Mouse (Mus musculus): ENCODE measurements around the gene 1700013G24Rik.

DNA sequence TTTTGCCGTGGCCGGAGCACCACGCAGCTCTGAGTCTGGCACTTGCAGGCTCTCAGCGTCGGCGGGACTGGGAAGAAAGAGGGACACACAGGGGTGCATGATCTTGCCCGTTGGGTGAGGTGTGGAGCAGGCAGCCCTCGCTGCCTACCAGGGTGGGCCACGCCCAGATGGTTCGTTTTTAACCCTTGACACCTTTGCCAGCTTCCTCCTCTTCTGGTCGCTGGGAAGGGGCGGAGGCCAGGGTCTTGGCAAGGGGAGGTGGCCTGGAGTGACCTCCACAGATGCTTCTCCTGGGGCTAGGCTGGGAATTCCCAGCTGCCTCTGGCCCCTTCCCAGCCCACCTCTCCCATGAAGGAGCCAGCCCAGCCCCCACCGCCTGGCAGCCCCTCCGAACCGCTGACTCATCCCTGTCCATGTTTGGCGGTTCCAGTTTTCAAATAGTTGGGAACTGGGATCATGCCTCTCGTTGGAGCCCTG, 23.7 kb downstream of the 1700013G24Rik start:
- TF ChIP-seq CTCF (IDR thresholded peaks at IDR 0.05) (no peak), EP300 (IDR thresholded peaks at IDR 0.05) (no peak)

All from lung, postnatal 0 days (tissue).